In genomic region chr5:137652474-137652873, GRCm38 (mm10) we compare ENCODE assay signal across 9 mouse cellular contexts. TPM values are rescaled to one million over a fixed set of nuclear protein-coding genes. Genes with fewer than 3 reads are reported as not detected.
DNase-seq lines count a peak whose midpoint lies in the region; ATAC-seq and TF ChIP-seq lines count a peak whose summit lies in the region.
"Had no signal": no experiment of that assay in that cellular context is flagged by ENCODE, and none has a peak within 500 bp of the region (broad histone marks: within the 10 kb centered on the region; RNA-seq: fewer than 3 reads in every experiment).

No protein-coding gene starts in this region.

- no peak overlapping the region for H3K4me3 ChIP-seq in MEL (ENCODE audit: control insufficient read depth in 1 of 2, insufficient read depth in 1 of 2, low read depth in 2 of 2, low read length in 2 of 2)
- no peak overlapping the region for H3K4me3 ChIP-seq in stomach, postnatal 0 days (ENCODE audit: low read depth, low read length)
- H3K4me3 ChIP-seq: limb, embryonic 15.5 days had no signal

- no peak overlapping the region for H3K27ac ChIP-seq in MEL (ENCODE audit: control insufficient read depth, low read depth, low read length)
- no peak overlapping the region for H3K27ac ChIP-seq in stomach, postnatal 0 days (replicated peaks)
- H3K27ac ChIP-seq: limb, embryonic 15.5 days had no signal

- no peaks in the 10 kb centered on the region for H3K79me2 ChIP-seq in MEL (ENCODE audit: control insufficient read depth, insufficient read depth, low read length, poor library complexity)

- no peak overlapping the region for H3K9ac ChIP-seq in MEL (ENCODE audit: control insufficient read depth, low read depth, low read length, poor library complexity, severe bottlenecking)
- no peak overlapping the region for H3K9ac ChIP-seq in stomach, postnatal 0 days (ENCODE audit: low read length)
- H3K9ac ChIP-seq: limb, embryonic 15.5 days had no signal

- H3K9me3 ChIP-seq in MEL (replicated peaks; ENCODE audit: insufficient read depth, low read length), result no peaks in the 10 kb centered on the region
- no peaks in the 10 kb centered on the region for H3K9me3 ChIP-seq in stomach, postnatal 0 days (ENCODE audit: control insufficient read depth, low read length)
- H3K9me3 ChIP-seq: limb, embryonic 15.5 days had no signal

- peak; percentile 77 to 84 (median 78) for TF ChIP-seq CTCF in MEL (IDR thresholded peaks at IDR 0.05 in 2 of 3, conservative IDR thresholded peaks at IDR 0.05 in 1 of 3; ENCODE audit: control insufficient read depth in 1 of 3, insufficient read depth in 1 of 3, low read depth in 2 of 3, low read length in 3 of 3, poor library complexity in 1 of 3, severe bottlenecking in 1 of 3)
- peak; percentile 87 for TF ChIP-seq CTCF in stomach, postnatal 0 days (IDR thresholded peaks at IDR 0.05; ENCODE audit: low read depth)

- no peak overlapping the region for H3K4me2 ChIP-seq in stomach, postnatal 0 days (replicated peaks; ENCODE audit: low read depth)
- H3K4me2 ChIP-seq: limb, embryonic 15.5 days had no signal

- H3K36me3 ChIP-seq in MEL (ENCODE audit: control insufficient read depth in 1 of 2, insufficient read depth in 2 of 2, low read length in 2 of 2), result peaks cover 3 to 11% of the 10 kb centered on the region in 2 experiments; a peak in 3 of 4 replicates
- H3K36me3 ChIP-seq in stomach, postnatal 0 days (ENCODE audit: control insufficient read depth, insufficient read depth, low read length), result 0 out of 2 replicates have a peak, but pooled peaks cover 2% of the 10 kb centered on the region

- H3K27me3 ChIP-seq in MEL (ENCODE audit: control insufficient read depth in 1 of 2, insufficient read depth in 2 of 2, low read length in 2 of 2), result no peaks in the 10 kb centered on the region
- H3K27me3 ChIP-seq in stomach, postnatal 0 days (ENCODE audit: control insufficient read depth, insufficient read depth, low read length), result no peaks in the 10 kb centered on the region
- H3K27me3 ChIP-seq: limb, embryonic 15.5 days had no signal

- DNase-seq in layer of hippocampus, adult 11-12 months (ENCODE audit: low spot score), result peak; percentile 69
- no peak for DNase-seq in layer of hippocampus, adult 9-10 months (ENCODE audit: low spot score)
- peak; percentile 64 for DNase-seq in MEL (ENCODE audit: low read depth, low spot score)
- DNase-seq in cerebellum, adult 9-10 months, result peak; percentile 86
- peak; percentile 52 for DNase-seq in gastrocnemius, adult 8-10 months (ENCODE audit: low spot score in 2 of 2)
- DNase-seq in kidney, postnatal 10 days, result peak; percentile 88
- DNase-seq in lung, postnatal 4 days, result peak; percentile 68 to 79
- DNase-seq in stomach, postnatal 0 days (ENCODE audit: low spot score), result peak; percentile 78

- peak; percentile 57 for TF ChIP-seq RAD21 in MEL (IDR thresholded peaks at IDR 0.05; ENCODE audit: low read depth, low read length)

- TF ChIP-seq EP300 in MEL (IDR thresholded peaks at IDR 0.05; ENCODE audit: low read depth in 1 of 2, low read length in 2 of 2), result no peak
- no peak for TF ChIP-seq EP300 in stomach, postnatal 0 days (optimal IDR thresholded peaks at IDR 0.05)

- peaks cover 2 to 9% of the 10 kb centered on the region in 2 experiments for H3K4me1 ChIP-seq in MEL (ENCODE audit: control insufficient read depth in 1 of 2, insufficient read depth in 2 of 2, low read length in 2 of 2)
- H3K4me1 ChIP-seq in stomach, postnatal 0 days (replicated peaks; ENCODE audit: control insufficient read depth, insufficient read depth), result peaks cover 6% of the 10 kb centered on the region; the same call in 1 of the 2 replicates

- WGBS in stomach, postnatal 0 days, result 16% methylated on average over 3 of the region's 3 CpGs

- peak; percentile 56; the same call in 1 of the 2 replicates for ATAC-seq in stomach, postnatal 0 days (ENCODE audit: low FRiP score, low TSS enrichment)

- TF ChIP-seq POLR2A in MEL (IDR thresholded peaks at IDR 0.05; ENCODE audit: control insufficient read depth in 1 of 2, insufficient read depth in 1 of 2, low read depth in 1 of 2, low read length in 2 of 2, poor library complexity in 1 of 2), result no peak

TF ChIP-seq in MEL, 35 proteins besides CTCF, POLR2A, EP300 and RAD21:
- peak; percentile 42; the same call in 1 of the 2 replicates for TF ChIP-seq MAZ (IDR thresholded peaks at IDR 0.05; ENCODE audit: low read depth, low read length)
- TF ChIP-seq POLR2AphosphoS5 (IDR thresholded peaks at IDR 0.05; ENCODE audit: borderline replicate concordance, low read depth, low read length), result no peak
- peak; percentile 64 for TF ChIP-seq SMC3 (IDR thresholded peaks at IDR 0.05; ENCODE audit: low read depth, low read length)
TF ChIP-seq in MEL: peak in this region for 2.

RNA-seq across cellular contexts. Expression of gene Irs3, which starts 7.0 kb away (rescaled TPM):
- total RNA-seq in MEL (2012; rRNA removed), result 0.10 TPM in 1 of 2 replicates, not detected in the other
- not detected for polyA plus RNA-seq in MEL (2012; ENCODE audit: insufficient read depth in 1 of 2, insufficient read length in 2 of 2, low read depth in 1 of 2, low replicate concordance in 2 of 2, missing spikeins in 1 of 2)
- under 1 TPM; 0.19 to 0.81 (median 0.25) TPM for total RNA-seq in gastrocnemius, adult 8-10 months (2022)
- polyA plus RNA-seq in stomach, postnatal 0 days (2015; fragmentation: Nextera tagmentation; extraction: Ambion mirVana), result 0.07 and 0.15 TPM in 2 replicates

RNA-seq across cellular contexts. Expression of gene Sap25, which starts 11.3 kb away (rescaled TPM):
- 1.9 and 3.0 TPM in 2 replicates for total RNA-seq in MEL (2012; rRNA removed)
- polyA plus RNA-seq in MEL (2012; ENCODE audit: insufficient read depth in 1 of 2, insufficient read length in 2 of 2, low read depth in 1 of 2, low replicate concordance in 2 of 2, missing spikeins in 1 of 2), result 10 to 100 TPM in 1 of 2 experiments, not detected in 1; 22.7 TPM
- 1 to 10 TPM in 2 of 4 experiments, under 1 TPM in 2; 0.75 to 1.8 (median 1.1) TPM for total RNA-seq in gastrocnemius, adult 8-10 months (2022)
- 3.7 and 4.1 TPM in 2 replicates for polyA plus RNA-seq in stomach, postnatal 0 days (2015; fragmentation: Nextera tagmentation; extraction: Ambion mirVana)

RNA-seq across cellular contexts. Expression of gene Gm20605, which starts 23.5 kb away (rescaled TPM):
- 2.4 and 2.5 TPM in 2 replicates for total RNA-seq in MEL (2012; rRNA removed)
- 10 to 100 TPM in 1 of 2 experiments, not detected in 1; 12.7 TPM for polyA plus RNA-seq in MEL (2012; ENCODE audit: insufficient read depth in 1 of 2, insufficient read length in 2 of 2, low read depth in 1 of 2, low replicate concordance in 2 of 2, missing spikeins in 1 of 2)
- total RNA-seq in gastrocnemius, adult 8-10 months (2022), result 1 to 10 TPM; 1.9 to 3.5 (median 2.5) TPM
- 2.4 and 3.4 TPM in 2 replicates for polyA plus RNA-seq in stomach, postnatal 0 days (2015; fragmentation: Nextera tagmentation; extraction: Ambion mirVana)

RNA-seq across cellular contexts. Expression of gene Lrch4, which starts 23.6 kb away (rescaled TPM):
- 9.1 and 9.7 TPM in 2 replicates for total RNA-seq in MEL (2012; rRNA removed)
- 100 to 1,000 TPM in 1 of 2 experiments, 10 to 100 TPM in 1; 47.0 to 239 TPM for polyA plus RNA-seq in MEL (2012; ENCODE audit: insufficient read depth in 1 of 2, insufficient read length in 2 of 2, low read depth in 1 of 2, low replicate concordance in 2 of 2, missing spikeins in 1 of 2)
- total RNA-seq in gastrocnemius, adult 8-10 months (2022), result 10 to 100 TPM; 12.7 to 15.7 (median 14.6) TPM
- 22.5 and 27.0 TPM in 2 replicates for polyA plus RNA-seq in stomach, postnatal 0 days (2015; fragmentation: Nextera tagmentation; extraction: Ambion mirVana)

RNA-seq across cellular contexts. Expression of gene Fbxo24, which starts 23.7 kb away (rescaled TPM):
- 0.13 and 0.42 TPM in 2 replicates for total RNA-seq in MEL (2012; rRNA removed)
- under 1 TPM in 1 of 2 experiments, not detected in 1; 0.46 TPM for polyA plus RNA-seq in MEL (2012; ENCODE audit: insufficient read depth in 1 of 2, insufficient read length in 2 of 2, low read depth in 1 of 2, low replicate concordance in 2 of 2, missing spikeins in 1 of 2)
- under 1 TPM in 2 of 4 experiments, not detected in 2; 0.20 to 0.29 TPM for total RNA-seq in gastrocnemius, adult 8-10 months (2022)
- polyA plus RNA-seq in stomach, postnatal 0 days (2015; fragmentation: Nextera tagmentation; extraction: Ambion mirVana), result 0.11 and 0.16 TPM in 2 replicates
